Mouse (Mus musculus): ENCODE results near the gene Ccdc187. TPM values are rescaled to one million over a fixed set of nuclear protein-coding genes. Genes with fewer than 3 reads are reported as not detected.

Ccdc187 gene
- polyA plus RNA-seq, 1 experiment from 2014 or later = not detected

DNA sequence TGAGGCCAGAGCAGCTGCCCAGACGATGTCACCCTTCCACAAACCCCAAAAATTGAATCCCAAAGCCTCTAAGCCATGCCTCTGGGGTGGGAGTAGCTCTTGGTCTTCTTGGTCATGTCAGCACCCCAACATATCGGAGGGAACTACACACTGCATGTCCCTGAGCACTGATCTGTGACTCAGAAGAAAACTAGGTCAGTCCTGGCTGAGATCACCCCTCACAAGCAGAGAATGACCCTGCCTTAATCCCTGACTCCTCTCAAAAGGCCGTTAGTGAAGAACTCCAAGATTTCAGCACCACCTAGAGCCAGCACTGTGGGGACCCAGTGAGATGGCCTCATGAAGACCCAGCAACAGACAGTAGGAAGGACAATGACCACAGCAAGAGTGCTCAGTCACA is 26.1 kb downstream of the Ccdc187 start:
- no peaks in the 10 kb centered on the region for H3K4me1 ChIP-seq (ENCODE audit: control insufficient read depth, insufficient read depth, low read length)
- no peaks in the 10 kb centered on the region for H3K9me3 ChIP-seq (ENCODE audit: control insufficient read depth, low read length)
- no peak for DNase-seq (ENCODE audit: low spot score)
- no peak for ATAC-seq (ENCODE audit: insufficient read depth, low FRiP score, low TSS enrichment)
- H3K4me2 ChIP-seq (ENCODE audit: low read depth) = no peak overlapping the region
- H3K36me3 ChIP-seq (ENCODE audit: control insufficient read depth, insufficient read depth, low read length) = no peaks in the 10 kb centered on the region
- no peak overlapping the region for H3K4me3 ChIP-seq (ENCODE audit: low read depth, low read length)
- H3K27me3 ChIP-seq (ENCODE audit: control insufficient read depth, insufficient read depth, low read length) = no peaks in the 10 kb centered on the region
- H3K27ac ChIP-seq (ENCODE audit: low read depth, low read length) = no peak overlapping the region
- no peak overlapping the region for H3K9ac ChIP-seq (ENCODE audit: low read length)
- 79% methylated on average over 3 of the region's 3 CpGs for WGBS

DNA sequence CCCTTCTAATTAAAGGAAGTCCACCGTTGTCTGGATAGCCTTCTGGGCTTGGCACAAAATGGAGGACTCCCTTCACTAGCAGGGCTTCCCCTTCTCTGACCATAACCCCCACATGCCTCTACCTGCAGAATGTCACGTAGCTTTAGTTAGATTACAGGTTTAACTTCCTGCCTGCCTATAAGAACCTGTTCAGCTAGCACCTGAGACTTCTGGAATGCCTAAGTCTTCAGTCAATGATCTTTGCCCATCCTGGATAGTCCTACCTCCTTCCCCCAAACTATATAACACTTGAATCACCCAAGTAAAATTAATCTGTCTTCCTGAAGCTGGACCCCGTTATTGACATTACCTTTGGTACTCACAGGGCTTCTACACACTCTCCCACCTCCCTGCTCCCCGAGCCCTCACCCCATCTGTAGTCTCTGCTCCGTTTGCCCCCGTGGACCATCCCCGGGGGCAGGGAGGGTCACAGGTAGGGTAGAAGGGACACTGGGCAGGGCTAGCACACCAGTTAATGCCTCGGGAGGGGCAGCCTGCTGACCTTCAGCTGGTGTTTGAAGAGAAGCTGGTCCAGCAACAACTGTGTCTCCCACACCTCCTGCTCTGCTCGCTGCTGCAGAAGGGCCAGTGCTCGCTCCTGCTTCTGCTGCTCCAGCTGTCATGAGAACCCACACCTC is 28.2 kb downstream of the Ccdc187 start:
- Histone ChIP-seq H3K4me3 (ENCODE audit: low read depth, low read length) (no peak overlapping the region), H3K27ac (ENCODE audit: low read depth, low read length) (no peak overlapping the region), H3K9me3 (ENCODE audit: control insufficient read depth, low read length) (no peaks in the 10 kb centered on the region), H3K36me3 (ENCODE audit: control insufficient read depth, insufficient read depth, low read length) (no peaks in the 10 kb centered on the region), H3K4me2 (ENCODE audit: low read depth) (no peak overlapping the region), H3K27me3 (ENCODE audit: control insufficient read depth, insufficient read depth, low read length) (no peaks in the 10 kb centered on the region), H3K9ac (ENCODE audit: low read length) (no peak overlapping the region), H3K4me1 (ENCODE audit: control insufficient read depth, insufficient read depth, low read length) (no peaks in the 10 kb centered on the region)
- ATAC-seq (ENCODE audit: insufficient read depth, low FRiP score, low TSS enrichment) (no peak), DNase-seq (ENCODE audit: low spot score) (no peak)
- 85% methylated on average over 10 of the region's 10 CpGs for WGBS

DNA sequence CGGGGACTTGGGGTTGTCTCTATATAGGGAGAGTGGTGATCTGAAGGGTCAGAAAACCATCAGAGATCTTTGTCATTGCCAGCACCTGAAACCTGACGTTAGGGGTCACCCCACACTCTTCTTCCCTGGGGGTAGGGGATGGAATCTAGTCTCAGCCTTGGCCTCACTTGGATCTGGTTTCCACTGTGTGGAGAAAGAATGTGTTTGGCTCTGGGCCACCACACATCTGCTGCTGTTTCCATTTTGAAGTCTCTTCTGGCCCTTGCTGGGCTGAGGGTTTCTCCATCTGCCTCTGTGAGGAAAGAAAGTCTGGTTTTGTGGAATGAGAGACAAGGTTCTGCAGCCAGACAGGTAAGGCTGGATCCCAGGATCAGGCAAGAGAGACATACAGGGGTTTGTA is 29.3 kb downstream of the Ccdc187 start:
- DNase-seq (ENCODE audit: low spot score) = no peak
- H3K4me3 ChIP-seq (ENCODE audit: low read depth, low read length) = no peak overlapping the region
- H3K9ac ChIP-seq (ENCODE audit: low read length) = no peak overlapping the region
- no peak overlapping the region for H3K27ac ChIP-seq (ENCODE audit: low read depth, low read length)
- no peak overlapping the region for H3K4me2 ChIP-seq (ENCODE audit: low read depth)
- H3K36me3 ChIP-seq (ENCODE audit: control insufficient read depth, insufficient read depth, low read length) = no peaks in the 10 kb centered on the region
- no peaks in the 10 kb centered on the region for H3K27me3 ChIP-seq (ENCODE audit: control insufficient read depth, insufficient read depth, low read length)
- ATAC-seq (ENCODE audit: insufficient read depth, low FRiP score, low TSS enrichment) = no peak
- no peaks in the 10 kb centered on the region for H3K4me1 ChIP-seq (ENCODE audit: control insufficient read depth, insufficient read depth, low read length)
- 79% methylated on average over 2 of the region's 2 CpGs for WGBS
- H3K9me3 ChIP-seq (ENCODE audit: control insufficient read depth, low read length) = no peaks in the 10 kb centered on the region

DNA sequence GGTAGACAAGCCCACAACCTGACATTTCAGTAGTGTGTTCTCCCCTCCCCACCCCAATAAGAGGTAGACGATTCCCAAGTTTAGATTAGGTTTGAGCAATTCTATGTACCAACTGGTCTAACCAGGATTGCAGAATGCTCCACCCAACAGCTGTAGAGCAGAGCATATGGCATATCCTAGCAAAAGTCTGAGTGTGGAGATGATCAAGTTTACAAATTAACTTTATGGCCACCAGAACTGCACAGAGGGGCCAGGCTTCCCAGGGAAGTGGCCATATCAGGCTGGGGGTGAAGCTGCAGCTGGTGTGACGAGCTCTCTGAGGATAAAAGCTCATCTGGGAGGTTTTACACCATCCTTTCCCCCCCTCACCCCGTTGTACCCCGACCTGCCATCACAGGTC is 29.7 kb downstream of the Ccdc187 start:
- no peaks in the 10 kb centered on the region for H3K36me3 ChIP-seq (ENCODE audit: control insufficient read depth, insufficient read depth, low read length)
- H3K4me3 ChIP-seq (ENCODE audit: low read depth, low read length) = no peak overlapping the region
- no peaks in the 10 kb centered on the region for H3K9me3 ChIP-seq (ENCODE audit: control insufficient read depth, low read length)
- no peak overlapping the region for H3K27ac ChIP-seq (ENCODE audit: low read depth, low read length)
- no peak overlapping the region for H3K9ac ChIP-seq (ENCODE audit: low read length)
- WGBS = 66% methylated on average over 4 of the region's 4 CpGs
- no peak overlapping the region for H3K4me2 ChIP-seq (ENCODE audit: low read depth)
- DNase-seq (ENCODE audit: low spot score) (no peak), ATAC-seq (ENCODE audit: insufficient read depth, low FRiP score, low TSS enrichment) (no peak)
- no peaks in the 10 kb centered on the region for H3K27me3 ChIP-seq (ENCODE audit: control insufficient read depth, insufficient read depth, low read length)
- H3K4me1 ChIP-seq (ENCODE audit: control insufficient read depth, insufficient read depth, low read length) = no peaks in the 10 kb centered on the region

DNA sequence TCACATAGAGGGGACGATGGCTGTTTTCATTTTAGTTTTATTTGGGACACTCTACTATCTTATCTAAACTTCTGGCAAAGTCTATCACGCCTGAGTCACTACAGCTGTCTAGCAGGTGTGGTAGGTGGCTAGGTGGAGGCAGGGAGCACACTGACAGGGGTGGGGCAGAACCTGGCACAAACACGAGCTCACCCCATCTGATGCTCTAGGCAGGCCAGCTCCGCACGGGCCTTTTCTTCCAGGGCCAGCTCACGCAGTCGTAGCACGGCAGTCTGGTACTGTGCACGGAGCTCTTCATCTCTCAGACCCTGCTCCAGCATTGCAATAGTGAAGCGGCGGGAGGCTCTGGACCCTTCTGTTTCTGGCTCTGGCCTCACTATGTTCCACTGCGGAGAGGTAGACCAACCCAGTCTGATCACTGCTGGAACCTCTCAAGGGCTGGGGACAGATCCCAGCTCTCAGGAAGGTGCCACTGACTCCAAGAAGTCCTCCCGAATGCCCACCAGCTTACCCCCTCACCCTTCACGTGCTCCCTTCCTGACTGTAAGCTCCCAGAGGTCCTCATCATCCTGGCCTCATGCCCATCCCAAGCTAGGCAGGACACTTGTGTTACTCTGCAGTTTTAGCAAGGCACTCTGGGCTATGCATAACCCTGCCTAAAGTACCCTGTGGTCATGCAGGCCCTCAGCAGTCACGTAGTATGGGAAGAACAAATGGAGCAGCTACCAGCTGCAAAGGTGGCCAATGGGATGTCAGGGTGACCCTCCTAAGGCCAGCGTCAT is 36.9 kb downstream of the Ccdc187 start:
- no peak overlapping the region for H3K4me3 ChIP-seq (ENCODE audit: low read depth, low read length)
- ATAC-seq (ENCODE audit: insufficient read depth, low FRiP score, low TSS enrichment) (no peak), DNase-seq (ENCODE audit: low spot score) (no peak)
- H3K27me3 ChIP-seq (ENCODE audit: control insufficient read depth, insufficient read depth, low read length) = no peaks in the 10 kb centered on the region
- no peak overlapping the region for H3K4me2 ChIP-seq (ENCODE audit: low read depth)
- no peak overlapping the region for H3K27ac ChIP-seq (ENCODE audit: low read depth, low read length)
- no peaks in the 10 kb centered on the region for H3K9me3 ChIP-seq (ENCODE audit: control insufficient read depth, low read length)
- WGBS = 88% methylated on average over 16 of the region's 16 CpGs
- H3K4me1 ChIP-seq (ENCODE audit: control insufficient read depth, insufficient read depth, low read length) = no peaks in the 10 kb centered on the region
- H3K9ac ChIP-seq (ENCODE audit: low read length) = no peak overlapping the region
- no peaks in the 10 kb centered on the region for H3K36me3 ChIP-seq (ENCODE audit: control insufficient read depth, insufficient read depth, low read length)

DNA sequence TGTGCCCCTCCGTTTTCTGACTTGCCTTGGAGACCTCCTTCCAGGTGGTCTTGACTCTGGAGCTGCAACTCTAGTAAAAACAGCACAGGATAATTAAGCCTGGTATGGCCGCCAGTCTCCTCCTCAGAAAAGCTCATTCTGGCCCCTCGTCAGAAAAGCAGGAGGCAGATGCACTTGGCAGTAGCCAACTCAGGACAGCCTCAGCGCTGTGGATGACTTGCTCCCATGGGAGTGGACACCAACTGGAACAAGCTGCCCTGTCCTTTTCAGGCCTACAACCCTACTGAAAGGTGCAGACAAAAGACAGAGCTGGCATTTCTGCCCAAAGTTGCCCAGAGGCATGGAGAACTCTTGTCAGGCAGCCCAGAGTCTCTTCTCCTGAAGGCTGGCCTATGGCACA is 39.5 kb downstream of the Ccdc187 start:
- Histone ChIP-seq H3K4me2 (ENCODE audit: low read depth) (no peak overlapping the region), H3K27me3 (ENCODE audit: control insufficient read depth, insufficient read depth, low read length) (no peaks in the 10 kb centered on the region), H3K4me1 (ENCODE audit: control insufficient read depth, insufficient read depth, low read length) (no peaks in the 10 kb centered on the region), H3K9me3 (ENCODE audit: control insufficient read depth, low read length) (no peaks in the 10 kb centered on the region), H3K27ac (ENCODE audit: low read depth, low read length) (no peak overlapping the region), H3K36me3 (ENCODE audit: control insufficient read depth, insufficient read depth, low read length) (no peaks in the 10 kb centered on the region), H3K9ac (ENCODE audit: low read length) (no peak overlapping the region), H3K4me3 (ENCODE audit: low read depth, low read length) (no peak overlapping the region)
- 63% methylated on average over 4 of the region's 4 CpGs for WGBS
- DNase-seq (ENCODE audit: low spot score) (no peak), ATAC-seq (ENCODE audit: insufficient read depth, low FRiP score, low TSS enrichment) (no peak)

DNA sequence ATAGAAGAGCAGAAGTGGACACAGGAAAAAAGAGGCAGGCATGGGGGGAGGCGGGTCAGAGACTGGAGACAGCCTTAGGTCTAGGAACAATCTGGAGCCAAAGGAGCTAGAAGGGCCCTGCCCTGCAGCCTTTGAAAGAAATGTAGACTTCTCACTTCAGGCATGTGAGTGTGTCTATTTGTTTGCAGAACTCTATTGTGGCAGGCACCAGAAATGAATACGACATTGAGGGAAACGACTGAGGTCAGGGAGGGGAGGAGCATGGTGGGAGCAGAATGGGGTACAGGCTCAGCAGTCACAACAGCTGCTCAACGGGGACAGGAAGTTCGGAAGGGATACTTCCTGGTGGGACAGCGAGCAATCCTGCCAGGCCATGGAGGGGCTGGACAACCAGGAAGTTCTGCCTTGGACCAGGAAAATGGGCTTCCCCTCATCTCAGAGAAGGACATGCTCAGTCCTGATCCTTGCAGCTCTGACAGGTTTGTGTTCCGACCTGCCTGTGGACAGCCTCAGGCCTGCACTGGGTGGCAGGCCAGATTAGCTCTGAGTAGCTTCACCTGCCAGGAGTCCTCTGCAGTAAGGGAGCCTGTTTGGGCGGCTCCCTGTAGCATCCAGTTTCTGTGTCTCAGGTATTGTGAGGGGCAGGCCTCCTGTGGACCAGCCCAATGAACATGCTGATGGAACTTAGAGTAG is 41.7 kb downstream of the Ccdc187 start:
- no peaks in the 10 kb centered on the region for H3K36me3 ChIP-seq (ENCODE audit: control insufficient read depth, insufficient read depth, low read length)
- no peaks in the 10 kb centered on the region for H3K4me1 ChIP-seq (ENCODE audit: control insufficient read depth, insufficient read depth, low read length)
- 70% methylated on average over 8 of the region's 8 CpGs for WGBS
- no peak overlapping the region for H3K27ac ChIP-seq (ENCODE audit: low read depth, low read length)
- H3K4me3 ChIP-seq (ENCODE audit: low read depth, low read length) = no peak overlapping the region
- H3K27me3 ChIP-seq (ENCODE audit: control insufficient read depth, insufficient read depth, low read length) = no peaks in the 10 kb centered on the region
- no peak overlapping the region for H3K9ac ChIP-seq (ENCODE audit: low read length)
- ATAC-seq (ENCODE audit: insufficient read depth, low FRiP score, low TSS enrichment) (no peak), DNase-seq (ENCODE audit: low spot score) (no peak)
- H3K9me3 ChIP-seq (ENCODE audit: control insufficient read depth, low read length) = no peaks in the 10 kb centered on the region
- H3K4me2 ChIP-seq (ENCODE audit: low read depth) = no peak overlapping the region

DNA sequence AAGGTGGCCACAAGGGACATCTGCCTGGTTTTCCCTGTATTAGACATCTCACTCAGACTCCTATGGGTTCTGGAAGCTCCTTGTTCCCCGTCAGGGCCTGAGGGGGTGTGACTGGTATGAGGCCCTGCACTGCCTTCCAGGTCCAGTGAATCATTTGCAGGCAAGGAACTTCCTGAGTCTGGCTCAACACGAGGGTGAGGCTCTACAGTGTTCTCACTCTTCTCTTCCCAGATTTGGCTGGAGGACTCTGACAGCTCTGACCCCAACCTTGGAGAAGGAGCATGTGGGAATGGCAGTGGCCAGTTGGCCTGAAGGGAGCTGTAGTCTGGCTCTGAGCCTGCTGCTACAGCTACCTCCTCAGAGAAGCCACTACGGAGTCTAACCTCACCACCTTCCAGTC is 46.8 kb downstream of the Ccdc187 start:
- H3K27me3 ChIP-seq (ENCODE audit: control insufficient read depth, insufficient read depth, low read length) = no peaks in the 10 kb centered on the region
- no peak for ATAC-seq (ENCODE audit: insufficient read depth, low FRiP score, low TSS enrichment)
- DNase-seq (ENCODE audit: low spot score) = no peak

More for the DNA sequence above, 46.8 kb downstream of the Ccdc187 start:
- H3K27ac ChIP-seq (ENCODE audit: low read depth, low read length) = no peak overlapping the region
- no peaks in the 10 kb centered on the region for H3K9me3 ChIP-seq (ENCODE audit: control insufficient read depth, low read length)
- no peaks in the 10 kb centered on the region for H3K4me1 ChIP-seq (ENCODE audit: control insufficient read depth, insufficient read depth, low read length)
- H3K9ac ChIP-seq (ENCODE audit: low read length) = no peak overlapping the region
- WGBS = 67% methylated on average over 3 of the region's 3 CpGs
- no peaks in the 10 kb centered on the region for H3K36me3 ChIP-seq (ENCODE audit: control insufficient read depth, insufficient read depth, low read length)
- no peak overlapping the region for H3K4me3 ChIP-seq (ENCODE audit: low read depth, low read length)
- H3K4me2 ChIP-seq (ENCODE audit: low read depth) = no peak overlapping the region
